Mouse (Mus musculus): ENCODE data around the gene Pecr. TPM values are rescaled to one million over a fixed set of nuclear protein-coding genes. Genes with fewer than 3 reads are reported as not detected.
A peak's percentile ranks its signal among the peaks of the same experiment; 100 is the strongest.
"Not testable (repeated sequence)": the region's sequence is repeated elsewhere in the genome, so short reads cannot be mapped to it uniquely, and the experiment has no call there.

The Pecr gene
- polyA plus RNA-seq, 1 experiment from 2014 or later, result 12.6 TPM

GRCm38 (mm10) chr1:72284539-72284938 is 425 bp upstream of the Pecr start:
- H3K27ac ChIP-seq, result peak overlapping the region; percentile 79
- peak overlapping the region; percentile 77 for H3K9ac ChIP-seq
- peaks cover 32% of the 10 kb centered on the region for H3K4me1 ChIP-seq
- H3K27me3 ChIP-seq, result no peaks in the 10 kb centered on the region
- 0 out of 2 replicates have a peak, but pooled peaks cover 4% of the 10 kb centered on the region for H3K36me3 ChIP-seq (ENCODE audit: poor library complexity, severe bottlenecking)
- H3K4me3 ChIP-seq, result peak overlapping the region; percentile 48
- 6% methylated on average over 5 of the region's 5 CpGs for WGBS
- peak; percentile 66 for ATAC-seq
- H3K4me2 ChIP-seq, result peak overlapping the region; percentile 84
- no peaks in the 10 kb centered on the region for H3K9me3 ChIP-seq (replicated peaks)

- Histone ChIP-seq H3K4me3 (no peak overlapping the region), H3K9me3 (replicated peaks) (no peaks in the 10 kb centered on the region), H3K27ac (no peak overlapping the region), H3K36me3 (ENCODE audit: poor library complexity, severe bottlenecking) (no peaks in the 10 kb centered on the region), H3K4me2 (no peak overlapping the region), H3K9ac (no peak overlapping the region), H3K27me3 (no peaks in the 10 kb centered on the region), H3K4me1 (peaks cover 31% of the 10 kb centered on the region)
- no peak for ATAC-seq
- 88% methylated on average over 1 of the region's 1 CpGs for WGBS
Observed at GRCm38 (mm10) chr1:72282604-72283003, 1.5 kb downstream of the Pecr start.

GRCm38 (mm10) chr1:72278085-72278484 is 6.0 kb downstream of the Pecr start:
- no peaks in the 10 kb centered on the region for H3K27me3 ChIP-seq
- peaks cover 7% of the 10 kb centered on the region; the same call in 1 of the 2 replicates for H3K36me3 ChIP-seq (ENCODE audit: poor library complexity, severe bottlenecking)
- no peak overlapping the region for H3K9ac ChIP-seq
- H3K9me3 ChIP-seq (replicated peaks), result no peaks in the 10 kb centered on the region
- no peak overlapping the region for H3K4me2 ChIP-seq
- H3K4me3 ChIP-seq, result no peak overlapping the region
- H3K27ac ChIP-seq, result no peak overlapping the region
- no peak for ATAC-seq
- 0 out of 2 replicates have a peak, but pooled peaks cover 5% of the 10 kb centered on the region for H3K4me1 ChIP-seq
- 90% methylated on average over 3 of the region's 3 CpGs for WGBS

GRCm38 (mm10) chr1:72263099-72263498 is 21.0 kb downstream of the Pecr start:
- 93% methylated on average over 3 of the region's 3 CpGs for WGBS
- peaks cover 6% of the 10 kb centered on the region; the same call in 1 of the 2 replicates for H3K4me1 ChIP-seq
- H3K4me3 ChIP-seq, result no peak overlapping the region
- no peak overlapping the region for H3K9ac ChIP-seq
- no peak for ATAC-seq
- H3K36me3 ChIP-seq (ENCODE audit: poor library complexity, severe bottlenecking), result peaks cover 10% of the 10 kb centered on the region; the same call in 1 of the 2 replicates
- no peak overlapping the region for H3K27ac ChIP-seq
- H3K4me2 ChIP-seq, result no peak overlapping the region
- no peaks in the 10 kb centered on the region for H3K27me3 ChIP-seq
- no peaks in the 10 kb centered on the region for H3K9me3 ChIP-seq (replicated peaks)

GRCm38 (mm10) chr1:72256381-72257256 is 27.5 kb downstream of the Pecr start:
- H3K4me3 ChIP-seq, result no peak overlapping the region
- H3K27me3 ChIP-seq, result no peaks in the 10 kb centered on the region
- 80% methylated on average over 9 of the region's 9 CpGs for WGBS
- H3K4me2 ChIP-seq, result peak overlapping the region; percentile 64; the same call in 1 of the 2 replicates
- no peak overlapping the region for H3K27ac ChIP-seq
- no peaks in the 10 kb centered on the region for H3K36me3 ChIP-seq (ENCODE audit: poor library complexity, severe bottlenecking)
- no peaks in the 10 kb centered on the region for H3K9me3 ChIP-seq (replicated peaks)
- peaks cover 20% of the 10 kb centered on the region for H3K4me1 ChIP-seq
- no peak for ATAC-seq
- H3K9ac ChIP-seq, result no peak overlapping the region

GRCm38 (mm10) chr1:72255854-72256175 is 28.3 kb downstream of the Pecr start:
- no peaks in the 10 kb centered on the region for H3K27me3 ChIP-seq
- H3K4me3 ChIP-seq, result peak overlapping the region; percentile 46
- peak overlapping the region; percentile 89 for H3K27ac ChIP-seq
- peak overlapping the region; percentile 64 for H3K4me2 ChIP-seq
- peaks cover 20% of the 10 kb centered on the region for H3K4me1 ChIP-seq
- H3K9ac ChIP-seq, result 0 out of 2 replicates have a peak overlapping the region, but pooled peaks have one; percentile 71
- WGBS, result 22% methylated on average over 11 of the region's 11 CpGs
- ATAC-seq, result no peak
- H3K9me3 ChIP-seq (replicated peaks), result no peaks in the 10 kb centered on the region
- no peaks in the 10 kb centered on the region for H3K36me3 ChIP-seq (ENCODE audit: poor library complexity, severe bottlenecking)

GRCm38 (mm10) chr1:72255062-72255853 is 28.9 kb downstream of the Pecr start:
- peak overlapping the region; percentile 64 for H3K4me2 ChIP-seq
- H3K4me3 ChIP-seq, result peak overlapping the region; percentile 46
- H3K4me1 ChIP-seq, result peaks cover 20% of the 10 kb centered on the region
- peak overlapping the region; percentile 89 for H3K27ac ChIP-seq
- H3K36me3 ChIP-seq (ENCODE audit: poor library complexity, severe bottlenecking), result no peaks in the 10 kb centered on the region
- no peaks in the 10 kb centered on the region for H3K9me3 ChIP-seq (replicated peaks)
- WGBS, result 3% methylated on average over 15 of the region's 15 CpGs
- ATAC-seq, result peak; percentile 88
- H3K27me3 ChIP-seq, result no peaks in the 10 kb centered on the region
- peak overlapping the region; percentile 71 for H3K9ac ChIP-seq

GRCm38 (mm10) chr1:72254545-72255061 is 29.5 kb downstream of the Pecr start:
- H3K27ac ChIP-seq, result peak overlapping the region; percentile 89
- H3K9me3 ChIP-seq (replicated peaks), result no peaks in the 10 kb centered on the region
- H3K4me3 ChIP-seq, result peak overlapping the region; percentile 46
- WGBS, result 1% methylated on average over 35 of the region's 35 CpGs
- H3K36me3 ChIP-seq (ENCODE audit: poor library complexity, severe bottlenecking), result no peaks in the 10 kb centered on the region
- H3K4me1 ChIP-seq, result peaks cover 20% of the 10 kb centered on the region
- H3K9ac ChIP-seq, result peak overlapping the region; percentile 71
- no peaks in the 10 kb centered on the region for H3K27me3 ChIP-seq
- peak overlapping the region; percentile 64 for H3K4me2 ChIP-seq
- ATAC-seq, result peak; percentile 92

GRCm38 (mm10) chr1:72253881-72254491 is 30.1 kb downstream of the Pecr start:
- Histone ChIP-seq H3K4me1 (peaks cover 14% of the 10 kb centered on the region), H3K9ac (peak overlapping the region; percentile 71), H3K4me2 (peak overlapping the region; percentile 64), H3K27ac (peak overlapping the region; percentile 89), H3K4me3 (peak overlapping the region; percentile 46), H3K27me3 (no peaks in the 10 kb centered on the region), H3K36me3 (ENCODE audit: poor library complexity, severe bottlenecking) (no peaks in the 10 kb centered on the region), H3K9me3 (replicated peaks) (no peaks in the 10 kb centered on the region)
- 38% methylated on average over 11 of the region's 11 CpGs for WGBS
- ATAC-seq, result peak; percentile 13; the same call in 1 of the 2 replicates

GRCm38 (mm10) chr1:72251806-72252205 is 32.3 kb downstream of the Pecr start:
- H3K4me2 ChIP-seq, result no peak overlapping the region
- WGBS, result 92% methylated on average over 1 of the region's 1 CpGs

GRCm38 (mm10) chr1:72248226-72248737 is 35.8 kb downstream of the Pecr start:
- not testable (repeated sequence) for H3K27me3 ChIP-seq; H3K4me2 ChIP-seq; H3K9me3 ChIP-seq (replicated peaks); ATAC-seq; H3K9ac ChIP-seq; H3K4me3 ChIP-seq; H3K36me3 ChIP-seq (ENCODE audit: poor library complexity, severe bottlenecking); H3K4me1 ChIP-seq; H3K27ac ChIP-seq
- 48% methylated on average over 9 of the region's 9 CpGs for WGBS

More at GRCm38 (mm10) chr1:72251806-72252205, 32.3 kb downstream of the Pecr start:
- ATAC-seq, result no peak
- Histone ChIP-seq H3K9me3 (replicated peaks) (no peaks in the 10 kb centered on the region), H3K36me3 (ENCODE audit: poor library complexity, severe bottlenecking) (no peaks in the 10 kb centered on the region), H3K4me3 (no peak overlapping the region), H3K4me1 (peaks cover 14% of the 10 kb centered on the region), H3K27ac (no peak overlapping the region), H3K27me3 (no peaks in the 10 kb centered on the region), H3K9ac (no peak overlapping the region)
